Mouse (Mus musculus) bone marrow, adult 2 months (tissue): ENCODE measurements around the gene Eva1b.
A peak's percentile ranks its signal among the peaks of the same experiment; 100 is the strongest.

Experiments
- CTCF ChIP-seq: fragments of 200-500 bp; IDR thresholded peaks from 2 replicates; pipeline ENCODE4 v1.5.1; 2011; ENCODE audit warnings: low read length, control low read depth; ENCODE audit not compliant: control insufficient read depth, insufficient read depth
- POLR2A ChIP-seq: fragments of 200-500 bp; IDR thresholded peaks from 2 replicates; pipeline ENCODE4 v1.6.1; 2011; ENCODE audit warnings: low read depth, mild to moderate bottlenecking, control low read depth, low read length, borderline replicate concordance; ENCODE audit not compliant: control insufficient read depth

DNA sequence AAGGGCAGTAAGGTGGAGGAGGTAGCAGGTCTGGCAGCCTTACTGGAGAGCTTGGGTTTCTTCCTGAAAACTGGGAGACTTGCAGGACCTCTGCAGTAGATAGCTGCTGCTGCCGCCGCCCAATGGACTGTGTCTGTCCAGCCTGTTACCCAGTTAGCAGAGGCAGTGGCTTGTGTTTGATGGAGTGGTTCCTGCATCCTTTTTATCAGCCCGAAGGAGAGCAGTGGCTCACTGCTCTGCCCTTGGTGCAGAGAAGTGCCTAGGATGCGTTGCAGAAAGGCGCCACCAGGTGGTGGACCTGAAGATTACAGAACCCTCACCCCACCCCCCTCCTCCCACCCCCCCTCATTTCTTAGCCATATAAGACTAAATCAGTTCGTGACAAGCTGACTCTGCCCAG, 33.6 kb upstream of the Eva1b start:
- TF ChIP-seq CTCF (peak; percentile 79), POLR2A (no peak)
